21 mouse cellular contexts compared by ENCODE assay signal in the genomic region with DNA sequence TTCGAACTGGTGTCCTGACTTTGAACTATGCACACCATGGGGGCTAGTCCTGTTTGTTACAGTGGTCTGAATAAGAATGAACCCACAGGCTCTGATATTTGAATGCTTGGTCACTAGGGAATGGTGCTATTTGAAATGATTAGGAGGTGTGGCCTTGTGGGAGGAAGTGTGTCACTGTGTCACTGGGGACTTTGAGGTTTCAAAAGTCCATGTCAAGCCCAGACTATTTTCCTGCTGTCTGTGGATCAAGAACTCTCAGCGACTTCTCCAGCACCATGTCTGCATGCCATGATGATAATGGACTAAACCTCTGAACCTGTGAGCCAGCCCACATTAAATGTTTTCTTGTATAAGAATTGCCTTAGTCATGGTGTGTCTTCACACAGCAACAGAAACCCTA. TPM values are rescaled to one million over a fixed set of nuclear protein-coding genes. Genes with fewer than 3 reads are reported as not detected.
A peak's percentile ranks its signal among the peaks of the same experiment; 100 is the strongest.
DNase-seq lines count a peak whose midpoint lies in the region; ATAC-seq lines count a peak whose summit lies in the region.
"Had no signal": no experiment of that assay in that cellular context is flagged by ENCODE, and none has a peak within 500 bp of the region (broad histone marks: within the 10 kb centered on the region; RNA-seq: fewer than 3 reads in every experiment).

No protein-coding gene starts in this region.

- 61% methylated on average over 2 of the region's 2 CpGs for WGBS in heart, embryonic 15.5 days
- WGBS in forebrain, embryonic 10.5 days: 95% methylated on average over 2 of the region's 2 CpGs
- 92% methylated on average over 2 of the region's 2 CpGs for WGBS in hindbrain, embryonic 13.5 days

- peaks cover 65% of the 10 kb centered on the region for H3K36me3 ChIP-seq in heart, embryonic 15.5 days
- H3K36me3 ChIP-seq in forebrain, embryonic 10.5 days (replicated peaks): peaks cover 39% of the 10 kb centered on the region
- H3K36me3 ChIP-seq in hindbrain, embryonic 13.5 days: peaks cover 93% of the 10 kb centered on the region
- H3K36me3 ChIP-seq: G1E had no signal

- no peaks in the 10 kb centered on the region for H3K27me3 ChIP-seq in heart, embryonic 15.5 days
- no peaks in the 10 kb centered on the region for H3K27me3 ChIP-seq in forebrain, embryonic 10.5 days (ENCODE audit: poor library complexity, severe bottlenecking)
- no peaks in the 10 kb centered on the region for H3K27me3 ChIP-seq in hindbrain, embryonic 13.5 days
- H3K27me3 ChIP-seq: embryonic facial prominence, embryonic 12.5 days; limb, embryonic 15.5 days had no signal

- no peak overlapping the region for H3K9ac ChIP-seq in heart, embryonic 15.5 days
- H3K9ac ChIP-seq in hindbrain, embryonic 13.5 days: no peak overlapping the region
- H3K9ac ChIP-seq: embryonic facial prominence, embryonic 12.5 days; limb, embryonic 15.5 days; liver, postnatal 0 days had no signal

- DNase-seq in heart, postnatal 36 days: no peak
- DNase-seq in 416B (ENCODE audit: low read depth) (peak; percentile 70), R1 (ENCODE audit: low read depth, low spot score) (peak; percentile 70)
- DNase-seq in adrenal gland, postnatal 10 days: no peak
- no peak for DNase-seq in forebrain, embryonic 10.5 days (ENCODE audit: extremely low spot score, low spot score)
- DNase-seq: adrenal gland, adult 2 months; cerebellum, adult 9-11 months; gastrocnemius, postnatal 36 days; kidney, adult 8-10 months; kidney, postnatal 14 days; liver, postnatal 0 days; lung, postnatal 14 days; thymus, postnatal 25 days had no signal

- intact Hi-C loops in heart, postnatal 36 days (cut with DNase I): no loop called here

- no peaks in the 10 kb centered on the region for H3K9me3 ChIP-seq in heart, embryonic 15.5 days (replicated peaks)
- H3K9me3 ChIP-seq in forebrain, embryonic 10.5 days: peaks cover 1% of the 10 kb centered on the region; the same call in 1 of the 2 replicates
- H3K9me3 ChIP-seq in hindbrain, embryonic 13.5 days: no peaks in the 10 kb centered on the region
- H3K9me3 ChIP-seq: embryonic facial prominence, embryonic 12.5 days; G1E; limb, embryonic 15.5 days had no signal

- peaks cover 15% of the 10 kb centered on the region for H3K4me1 ChIP-seq in heart, embryonic 15.5 days (replicated peaks)
- no peaks in the 10 kb centered on the region for H3K4me1 ChIP-seq in forebrain, embryonic 10.5 days
- H3K4me1 ChIP-seq in hindbrain, embryonic 13.5 days (replicated peaks): no peaks in the 10 kb centered on the region
- H3K4me1 ChIP-seq: embryonic facial prominence, embryonic 12.5 days had no signal

- peak overlapping the region; percentile 69 for H3K27ac ChIP-seq in heart, embryonic 15.5 days
- H3K27ac ChIP-seq in forebrain, embryonic 10.5 days: no peak overlapping the region
- H3K27ac ChIP-seq in hindbrain, embryonic 13.5 days: no peak overlapping the region
- H3K27ac ChIP-seq: embryonic facial prominence, embryonic 12.5 days; limb, embryonic 15.5 days had no signal

- no peak overlapping the region for H3K4me3 ChIP-seq in heart, embryonic 15.5 days
- H3K4me3 ChIP-seq in forebrain, embryonic 10.5 days: no peak overlapping the region
- no peak overlapping the region for H3K4me3 ChIP-seq in hindbrain, embryonic 13.5 days
- H3K4me3 ChIP-seq: embryonic facial prominence, embryonic 12.5 days; limb, embryonic 15.5 days had no signal

- no peak for ATAC-seq in heart, embryonic 15.5 days (replicated peaks; ENCODE audit: insufficient number of reproducible peaks, insufficient read depth, low FRiP score, low read depth)
- peak; percentile 63 for ATAC-seq in megakaryocyte, adult 5-6 weeks (ENCODE audit: poor library complexity, severe bottlenecking)
- ATAC-seq in hindbrain, embryonic 13.5 days (ENCODE audit: low FRiP score): no peak
- ATAC-seq: CD4-positive, CD25-positive, alpha-beta regulatory T cell, adult 4 months; forebrain, embryonic 16.5 days; liver, postnatal 0 days had no signal

- no peak overlapping the region for H3K4me2 ChIP-seq in heart, embryonic 15.5 days
- no peak overlapping the region for H3K4me2 ChIP-seq in hindbrain, embryonic 13.5 days
- H3K4me2 ChIP-seq: embryonic facial prominence, embryonic 12.5 days; limb, embryonic 15.5 days had no signal

RNA-seq across cellular contexts. Expression of a gene that starts 44.2 kb away (rescaled TPM):
- polyA plus RNA-seq in heart, embryonic 15.5 days (2015; fragmentation: Nextera tagmentation; extraction: Ambion mirVana): 47.3 and 57.5 TPM in 2 replicates
- 10 to 100 TPM; 23.4 to 26.9 TPM for total RNA-seq in heart, postnatal 36 days (2021)
- 4.9 and 5.7 TPM in 2 replicates for total RNA-seq in megakaryocyte, adult 5-6 weeks (2015)
- 4.4 and 8.7 TPM in 2 replicates for total RNA-seq in megakaryocyte, adult 5-6 weeks (2017)
- 100 to 1,000 TPM in 1 of 2 experiments, 10 to 100 TPM in 1; 69.8 to 112 TPM for total RNA-seq in adrenal gland, postnatal 10 days (2021)
- 92.6 and 98.9 TPM in 2 replicates for polyA plus RNA-seq in forebrain, embryonic 10.5 days (2016; fragmentation: Nextera tagmentation; extraction: Ambion mirVana)
- polyA plus RNA-seq in hindbrain, embryonic 13.5 days (2015; fragmentation: Nextera tagmentation; extraction: Ambion mirVana): 74.5 and 76.0 TPM in 2 replicates

Comparison
In these comparisons a context has a peak if more than half of its experiments do, and no peak if none do; other contexts are left out.
1. DNase-seq: peak in 416B (single experiment) and R1 (single experiment); none in heart, postnatal 36 days (0 of 2), adrenal gland, postnatal 10 days (single experiment) and forebrain, embryonic 10.5 days (single experiment).